Mouse (Mus musculus) layer of hippocampus, adult 18-20 months (tissue): Measurements from ENCODE around the gene Tescl. TPM values are rescaled to one million over a fixed set of nuclear protein-coding genes. Genes with fewer than 3 reads are reported as not detected.

Source experiments
- DNase-seq, 2 experiments: peaks; one replicate each; pipeline ENCODE4 v3.0.0; 2022; ENCODE audit warnings: low spot score in 2 of 2
- total RNA-seq, 2 experiments: library from RNA; stranded (reverse); gene quantifications; 2 replicates each; pipeline ENCODE4 v1.2.3; 2021

Tescl gene
- total RNA-seq, 2 experiments from 2014 or later: not detected

GRCm38 (mm10) chr7:24364827-24365226 lies 31.1 kb upstream of the Tescl start:
- DNase-seq: peak; percentile 71 to 91

- DNase-seq: peak in 1 of 2 experiments; percentile 58
Observed at GRCm38 (mm10) chr7:24363228-24363627, 29.5 kb upstream of the Tescl start.

- DNase-seq: no peak
Observed at GRCm38 (mm10) chr7:24361001-24361400, 27.3 kb upstream of the Tescl start.

- DNase-seq: no peak
Observed at GRCm38 (mm10) chr7:24359269-24359668, 25.5 kb upstream of the Tescl start.

GRCm38 (mm10) chr7:24357899-24358298 lies 24.2 kb upstream of the Tescl start:
- no peak for DNase-seq

- no peak for DNase-seq
Observed at GRCm38 (mm10) chr7:24356081-24356480, 22.3 kb upstream of the Tescl start.

GRCm38 (mm10) chr7:24355646-24356045 lies 21.9 kb upstream of the Tescl start:
- no peak for DNase-seq

- no peak for DNase-seq
Observed at GRCm38 (mm10) chr7:24348896-24349295, 15.2 kb upstream of the Tescl start, which contains the start of gene Lypd5. TSS of gene Lypd5 (plus strand) at chr7:24349196.

GRCm38 (mm10) chr7:24346444-24346843 lies 12.7 kb upstream of the Tescl start:
- no peak for DNase-seq

GRCm38 (mm10) chr7:24343701-24344272 lies 10.1 kb upstream of the Tescl start:
- DNase-seq: peak in 1 of 2 experiments; percentile 41

- DNase-seq: no peak
Observed at GRCm38 (mm10) chr7:24338241-24338640, 4.5 kb upstream of the Tescl start.

GRCm38 (mm10) chr7:24335699-24336309 lies 2.1 kb upstream of the Tescl start:
- DNase-seq: peak; percentile 66 to 90

GRCm38 (mm10) chr7:24327281-24327975 lies 6.3 kb downstream of the Tescl start:
- no peak for DNase-seq

GRCm38 (mm10) chr7:24326273-24327135 lies 7.2 kb downstream of the Tescl start:
- peak in 1 of 2 experiments; percentile 19 for DNase-seq

GRCm38 (mm10) chr7:24325675-24326128 lies 8.0 kb downstream of the Tescl start:
- DNase-seq: peak; percentile 16 to 68

- peak in 1 of 2 experiments; percentile 59 for DNase-seq
Observed at GRCm38 (mm10) chr7:24325197-24325596, 8.5 kb downstream of the Tescl start.

GRCm38 (mm10) chr7:24322593-24322992 lies 11.1 kb downstream of the Tescl start:
- no peak for DNase-seq

GRCm38 (mm10) chr7:24318942-24319341 lies 14.8 kb downstream of the Tescl start:
- no peak for DNase-seq

GRCm38 (mm10) chr7:24316567-24317092 lies 17.1 kb downstream of the Tescl start, which contains the start of gene Zfp94:
TSS of gene Zfp94 (minus strand) at chr7:24316666.
- peak; percentile 97 to 99 for DNase-seq

- peak in 1 of 2 experiments; percentile 25 for DNase-seq
Observed at GRCm38 (mm10) chr7:24315726-24316566, 17.8 kb downstream of the Tescl start.
